Mouse (Mus musculus) heart, adult 18-20 months (tissue): ENCODE measurements around the gene Atxn7l1. TPM values are rescaled to one million over a fixed set of nuclear protein-coding genes. Genes with fewer than 3 reads are reported as not detected.

ENCODE experiments used
- DNase-seq, 2 experiments: peaks; one replicate each; pipeline ENCODE4 v3.0.0; 2021 to 2022; ENCODE audit warnings: mixed read lengths in 1 of 2
- long read RNA-seq, 2 experiments: library from polyadenylated mRNA; stranded (forward); transcript quantifications; one replicate each; pipeline ENCODE4 v2.0.0; 2021
- total RNA-seq, 2 experiments: library from RNA; stranded (reverse); gene quantifications; 2 replicates each; pipeline ENCODE4 v1.2.3; 2021

Atxn7l1 gene
- 10 to 100 TPM; 16.9 to 17.4 TPM for total RNA-seq
- long read RNA-seq, experiment 1, transcript Atxn7l1-203 (4 exons, 1,675 nt) = major isoform, 9 of 10 reads
- long read RNA-seq, experiment 1, partial matches to known transcripts = 0 of 10 reads
- long read RNA-seq, experiment 1, other reads (novel, unspliced or antisense) = 1 of 10 reads
- long read RNA-seq, experiment 2, partial matches to known transcripts = 0 of 1 reads
- long read RNA-seq, experiment 2, other reads (novel, unspliced or antisense) = 0 of 1 reads

DNA sequence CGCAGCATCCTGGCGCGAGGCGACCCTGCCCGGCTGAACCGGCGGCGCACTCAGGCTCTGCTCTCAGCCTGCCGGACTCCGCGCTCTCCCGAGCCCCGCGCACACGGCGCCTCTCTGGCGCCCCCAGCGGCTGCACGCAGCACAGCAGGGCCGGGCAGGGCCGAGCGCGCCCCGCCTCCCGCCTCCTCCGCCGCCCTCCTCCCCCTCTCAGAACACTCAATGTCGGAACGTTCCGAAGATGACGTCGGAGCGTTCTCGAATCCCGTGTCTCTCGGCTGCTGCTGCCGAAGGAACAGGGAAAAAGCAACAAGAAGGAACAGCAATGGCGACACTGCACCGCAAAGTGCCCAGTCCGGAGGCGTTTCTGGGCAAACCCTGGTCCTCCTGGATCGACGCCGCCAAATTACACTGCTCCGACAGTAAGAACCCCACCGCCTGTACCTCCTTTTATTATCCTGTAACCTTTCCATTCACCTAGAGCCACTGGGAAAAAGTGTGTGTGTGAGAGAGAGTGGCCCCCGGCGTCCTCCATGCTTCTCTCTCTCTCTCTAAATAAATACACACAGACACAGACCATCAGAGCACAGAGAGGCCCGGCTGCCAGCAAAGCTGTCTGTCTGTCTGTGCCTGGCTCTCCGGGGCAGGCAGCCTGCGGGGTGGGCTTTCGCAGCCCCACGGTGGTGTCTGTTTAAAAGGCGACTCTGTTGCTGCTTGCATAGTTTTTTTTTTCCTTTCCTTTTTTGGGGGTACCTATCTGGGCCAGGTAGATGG, at the start of gene Atxn7l1:
Gene Atxn7l1, plus strand, starts transcription at position 197 of the 771 bp plus-strand sequence.
- peak; percentile 93 to 95 for DNase-seq

DNA sequence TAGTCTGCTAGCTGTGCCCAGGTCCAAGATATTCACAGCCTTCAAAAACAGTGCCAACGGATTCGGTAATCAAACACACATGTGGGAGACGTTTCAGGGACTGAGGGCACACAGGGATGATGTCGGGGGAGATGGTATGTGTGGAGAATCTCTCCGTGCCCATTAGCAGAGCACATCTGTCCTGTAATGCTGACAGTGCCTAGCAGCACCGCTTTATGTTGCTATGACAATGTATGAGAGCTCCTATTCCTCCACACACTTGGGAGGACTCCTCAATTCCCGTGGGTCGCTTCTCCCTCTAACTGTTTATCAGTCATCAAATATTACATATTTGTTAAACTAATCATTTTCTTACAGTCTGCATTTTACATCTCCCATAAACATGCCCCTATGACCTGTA, 45.9 kb upstream of the Atxn7l1 start:
- no peak for DNase-seq

GRCm38 (mm10) chr12:33102342-33103115, 45.0 kb upstream of the Atxn7l1 start:
- DNase-seq = no peak

DNA sequence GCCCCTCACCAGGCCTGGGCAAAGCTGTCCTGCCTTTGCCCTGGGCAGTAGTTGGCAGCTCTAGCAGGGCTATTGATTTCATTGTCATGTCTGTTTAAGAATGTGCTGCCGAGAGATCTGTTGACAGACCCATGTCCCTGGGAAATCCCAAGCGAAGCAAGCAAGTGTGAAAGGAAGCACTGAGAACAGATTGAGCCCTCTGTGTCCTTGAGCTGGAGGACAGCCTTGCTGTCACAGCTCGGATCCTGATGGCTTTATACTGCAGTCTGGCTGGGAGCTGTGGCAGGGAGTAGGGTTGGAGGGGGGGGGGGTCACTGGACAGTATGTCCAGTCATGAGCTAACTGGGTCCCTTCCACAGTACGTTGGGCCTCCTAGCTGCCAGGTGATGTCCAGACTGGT, 41.8 kb upstream of the Atxn7l1 start:
- no peak for DNase-seq

DNA sequence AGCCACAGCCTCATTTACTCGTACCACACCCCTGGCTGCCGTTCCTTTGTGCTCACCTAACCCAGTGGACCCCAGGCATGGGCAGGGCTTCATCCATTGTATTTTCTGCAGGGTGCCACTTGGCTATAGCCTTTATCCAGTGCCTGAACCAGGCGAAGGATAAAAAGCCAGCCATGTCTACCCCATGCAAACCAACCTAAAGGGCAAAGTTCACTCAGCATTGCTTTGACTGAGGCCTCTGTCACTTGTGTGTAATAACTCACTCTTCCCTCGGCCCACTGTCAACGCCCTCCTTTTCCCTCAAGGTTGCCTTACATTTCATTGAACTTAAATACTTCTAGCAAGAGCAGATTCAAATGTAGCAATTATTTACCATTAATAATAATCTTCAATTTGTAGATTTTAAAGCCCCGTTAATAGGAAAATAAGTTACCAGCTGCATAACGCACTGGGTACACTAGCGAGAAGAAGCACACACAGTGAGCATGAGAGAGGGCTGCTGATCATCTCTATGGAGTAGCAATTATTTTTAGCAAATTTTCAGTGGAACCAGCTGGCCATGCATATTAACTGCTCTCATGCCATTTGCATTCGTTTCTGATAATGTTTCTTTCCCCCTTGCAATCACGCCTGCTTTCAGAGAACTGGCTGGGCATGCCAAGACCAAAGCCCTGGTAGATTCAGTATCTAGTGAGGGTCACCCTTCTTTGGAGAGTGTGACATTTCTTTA, 40.9 kb upstream of the Atxn7l1 start:
- DNase-seq = no peak

GRCm38 (mm10) chr12:33109531-33109930, 38.0 kb upstream of the Atxn7l1 start:
- DNase-seq = peak; percentile 29 to 51

- peak; percentile 69 to 72 for DNase-seq
Observed at GRCm38 (mm10) chr12:33110894-33111471, 36.5 kb upstream of the Atxn7l1 start.

DNA sequence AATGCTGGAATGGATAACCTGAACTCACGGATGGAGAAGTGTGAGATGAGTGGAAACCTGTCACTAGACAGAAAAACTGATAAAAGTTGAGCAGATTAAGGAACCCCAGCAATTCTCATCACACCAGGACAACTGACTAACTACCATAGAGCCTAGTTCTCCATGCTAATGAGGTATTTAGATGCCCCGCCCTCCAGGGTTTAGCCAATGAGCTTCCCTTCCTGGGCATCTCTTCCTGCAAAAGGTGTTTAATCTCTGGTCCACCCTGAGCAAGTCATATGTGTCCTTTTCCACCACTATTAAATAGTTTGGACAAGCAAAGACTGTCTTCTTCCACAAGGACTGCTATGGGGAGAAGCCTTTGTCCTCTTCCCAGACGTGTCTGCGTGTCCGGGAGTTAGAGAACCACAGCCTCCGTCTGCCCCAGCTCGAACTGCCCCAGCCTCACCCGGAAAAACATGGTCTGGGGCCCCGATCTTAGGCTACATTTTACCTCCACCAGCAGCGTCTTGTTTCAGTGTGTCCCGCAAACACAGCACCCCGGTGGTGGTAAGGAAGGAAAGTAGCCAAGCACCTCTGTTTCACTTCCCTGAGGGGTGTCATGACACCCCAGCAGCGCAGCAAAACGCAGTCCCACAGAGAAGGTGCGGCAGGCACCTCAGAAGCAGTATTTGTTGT, 28.7 kb upstream of the Atxn7l1 start:
- DNase-seq = no peak

- DNase-seq = peak in 1 of 2 experiments; percentile 18
Observed at GRCm38 (mm10) chr12:33125594-33126227, 21.8 kb upstream of the Atxn7l1 start.

GRCm38 (mm10) chr12:33126243-33126642, 21.2 kb upstream of the Atxn7l1 start:
- no peak for DNase-seq

DNA sequence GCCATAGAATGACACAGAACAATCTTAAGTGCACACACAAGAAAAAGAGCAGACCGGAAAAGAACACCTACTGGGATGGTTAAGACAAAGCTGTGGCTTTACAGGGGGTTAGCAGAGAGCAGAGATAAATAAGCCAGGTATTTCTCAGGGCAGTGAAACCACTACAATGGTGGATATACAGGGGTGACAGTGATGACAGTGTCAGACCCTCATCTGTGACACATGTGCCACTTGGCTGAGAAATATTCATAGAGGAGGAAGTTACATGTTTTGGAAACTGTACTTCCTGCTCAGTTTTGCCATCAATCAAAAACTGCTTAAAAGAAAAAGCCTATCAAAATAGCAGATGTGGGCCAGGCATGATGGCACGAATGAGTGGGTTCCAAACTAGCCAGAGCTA, 19.4 kb upstream of the Atxn7l1 start:
- DNase-seq = no peak

GRCm38 (mm10) chr12:33128702-33129101, 18.8 kb upstream of the Atxn7l1 start:
- DNase-seq = no peak

DNA sequence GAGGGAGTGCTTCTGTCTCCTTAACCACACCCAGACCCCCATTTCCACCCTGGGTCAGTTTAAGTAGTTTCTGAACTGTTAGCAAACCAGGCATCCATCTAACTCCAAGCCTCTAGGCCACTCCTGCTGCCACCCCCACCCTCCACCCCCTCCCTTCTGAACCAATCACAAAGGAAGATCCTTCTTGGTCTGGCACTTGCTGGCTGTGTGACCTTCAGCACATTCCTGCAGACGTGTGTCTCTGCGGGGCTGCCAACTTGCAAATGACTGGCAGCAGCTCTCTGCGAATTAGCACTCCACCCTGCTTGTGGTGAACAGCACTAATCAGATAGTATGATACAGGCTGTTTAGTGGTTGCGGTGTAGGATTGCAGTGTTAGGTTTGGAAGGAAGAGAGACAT, 18.1 kb upstream of the Atxn7l1 start:
- peak in 1 of 2 experiments; percentile 63 for DNase-seq

DNA sequence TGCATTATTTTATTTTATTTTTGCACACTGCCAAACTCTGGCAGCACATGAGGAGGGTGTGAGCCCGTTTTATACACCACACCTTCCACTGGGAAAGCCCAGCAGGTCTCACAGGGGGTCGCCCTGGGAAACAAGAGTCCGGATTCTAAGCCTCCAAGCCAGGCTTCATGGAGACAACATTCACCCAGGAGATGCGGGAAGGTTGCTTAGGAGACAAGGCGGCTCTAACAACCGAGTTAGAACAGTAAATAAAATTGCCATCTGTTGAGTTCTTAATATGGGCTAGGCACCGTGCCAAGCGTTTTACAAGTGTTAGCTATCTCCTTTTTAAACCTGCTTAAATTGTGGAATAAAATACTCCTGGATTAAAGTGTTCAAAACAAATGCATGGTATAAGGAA, 17.1 kb upstream of the Atxn7l1 start:
- no peak for DNase-seq

- DNase-seq = no peak
Observed at GRCm38 (mm10) chr12:33131796-33132195, 15.7 kb upstream of the Atxn7l1 start.

DNA sequence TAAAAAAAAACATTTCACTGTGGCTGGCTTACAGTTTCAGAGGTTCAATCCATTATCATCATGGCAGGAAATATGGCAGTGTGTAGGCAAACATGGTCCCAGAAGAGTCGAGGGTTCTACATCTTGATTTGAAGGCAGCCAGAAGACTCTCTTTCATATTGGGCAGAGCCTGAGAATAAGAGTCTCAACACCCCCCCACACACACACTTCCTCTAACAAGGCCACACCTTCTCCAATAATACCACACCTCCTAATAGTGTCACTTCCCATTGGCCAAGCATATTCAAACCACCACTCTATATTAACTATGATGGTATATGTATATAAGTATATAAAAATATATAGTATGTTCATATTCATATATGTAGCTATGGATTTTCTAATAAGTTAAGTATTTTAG, 9.6 kb upstream of the Atxn7l1 start:
- DNase-seq = no peak

DNA sequence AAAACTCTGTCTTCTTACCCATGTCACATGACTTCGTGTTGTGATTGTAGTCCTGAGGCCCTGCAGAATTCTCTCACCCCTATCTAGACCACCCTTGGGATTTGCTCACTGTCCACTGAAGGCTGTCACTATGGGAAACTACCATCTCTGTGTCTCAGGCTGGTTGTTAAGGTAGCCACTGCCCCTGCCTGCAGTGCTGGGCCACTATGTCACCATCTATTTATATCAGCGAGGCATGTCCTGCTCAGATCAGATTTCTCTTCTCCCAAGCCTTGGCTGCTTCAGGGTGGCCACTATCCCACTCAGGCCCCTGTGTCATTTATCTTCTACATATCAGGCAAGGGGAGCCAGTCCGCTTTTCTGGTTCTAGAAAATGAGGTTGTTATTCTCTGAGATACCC, 8.4 kb upstream of the Atxn7l1 start:
- peak; percentile 44 to 45 for DNase-seq

DNA sequence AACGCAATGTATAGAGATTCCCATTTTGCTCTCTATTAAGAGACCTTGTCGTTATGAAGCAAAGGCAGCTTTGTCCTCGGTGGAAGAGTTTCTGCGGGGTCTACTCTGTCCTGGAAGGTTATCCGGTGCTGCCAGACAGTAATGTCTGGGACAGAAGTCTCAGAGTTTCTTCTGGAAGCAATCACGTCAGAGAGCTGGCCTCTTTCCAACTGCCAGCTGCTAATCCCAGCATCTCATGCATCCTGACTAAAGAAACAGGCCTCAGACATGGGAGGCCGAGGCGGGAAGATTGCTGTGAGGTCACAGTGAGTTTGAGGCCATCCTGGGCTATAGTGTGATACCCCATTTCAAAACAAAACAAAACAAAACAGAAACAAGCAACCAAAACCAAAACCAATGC, 3.0 kb upstream of the Atxn7l1 start:
- no peak for DNase-seq

- no peak for DNase-seq
Observed at GRCm38 (mm10) chr12:33146622-33147433, 665 bp upstream of the Atxn7l1 start.
